In genomic region chr3:105094448-105094847, GRCm38 (mm10) we compare ENCODE assay signal across 15 mouse cellular contexts. TPM values are rescaled to one million over a fixed set of nuclear protein-coding genes. Genes with fewer than 3 reads are reported as not detected.
A peak's percentile ranks its signal among the peaks of the same experiment; 100 is the strongest.
DNase-seq lines count a peak whose midpoint lies in the region; ATAC-seq lines count a peak whose summit lies in the region.
"Had no signal": no experiment of that assay in that cellular context is flagged by ENCODE, and none has a peak within 500 bp of the region (broad histone marks: within the 10 kb centered on the region; RNA-seq: fewer than 3 reads in every experiment).

No protein-coding gene starts in this region.

- H3K27me3 ChIP-seq in heart, embryonic 11.5 days (ENCODE audit: control insufficient read depth, insufficient read depth, low read length), result no peaks in the 10 kb centered on the region
- H3K27me3 ChIP-seq: midbrain, embryonic 12.5 days had no signal

- 62% methylated on average over 2 of the region's 2 CpGs for WGBS in heart, embryonic 11.5 days (ENCODE audit: insufficient replicate concordance)

- H3K27ac ChIP-seq in heart, embryonic 11.5 days (ENCODE audit: low read depth, low read length), result no peak overlapping the region
- H3K27ac ChIP-seq: left cerebral cortex, adult 2 months; midbrain, embryonic 12.5 days had no signal

- no peak overlapping the region for H3K4me2 ChIP-seq in heart, embryonic 11.5 days
- H3K4me2 ChIP-seq: midbrain, embryonic 12.5 days had no signal

- no peaks in the 10 kb centered on the region for H3K36me3 ChIP-seq in heart, embryonic 11.5 days (ENCODE audit: control insufficient read depth, insufficient read depth, low read length)
- H3K36me3 ChIP-seq: midbrain, embryonic 12.5 days had no signal

- no peak overlapping the region for H3K9ac ChIP-seq in heart, embryonic 11.5 days (ENCODE audit: low read depth, low read length)
- H3K9ac ChIP-seq: midbrain, embryonic 12.5 days had no signal

- H3K4me1 ChIP-seq in heart, embryonic 11.5 days (ENCODE audit: control insufficient read depth, insufficient read depth, low read length), result peaks cover 2% of the 10 kb centered on the region

- no peak for ATAC-seq in heart, embryonic 11.5 days (replicated peaks; ENCODE audit: insufficient number of reproducible peaks, low FRiP score, low TSS enrichment)
- ATAC-seq in granulocyte monocyte progenitor cell, adult 5-6 weeks (replicated peaks; ENCODE audit: poor library complexity, severe bottlenecking), result peak; percentile 58; the same call in 1 of the 2 replicates

- no peaks in the 10 kb centered on the region for H3K9me3 ChIP-seq in heart, embryonic 11.5 days (replicated peaks; ENCODE audit: control insufficient read depth, low read length)
- H3K9me3 ChIP-seq: midbrain, embryonic 12.5 days had no signal

- peak; percentile 45 for DNase-seq in adrenal gland, postnatal 14 days
- DNase-seq in adrenal gland, postnatal 25 days, result no peak
- peak; percentile 25 for DNase-seq in heart, postnatal 4 days
- peak; percentile 23 for DNase-seq in ovary, postnatal 36 days (ENCODE audit: low spot score)
- no peak for DNase-seq in ovary, postnatal 10 days (ENCODE audit: low spot score)
- DNase-seq in natural killer cell, adult 2 months (ENCODE audit: low spot score in 2 of 2), result no peak
- DNase-seq: heart, postnatal 14 days; kidney, postnatal 14 days had no signal

- no peak overlapping the region for H3K4me3 ChIP-seq in heart, embryonic 11.5 days (ENCODE audit: low read depth, low read length)
- H3K4me3 ChIP-seq: left cerebral cortex, adult 2 months; midbrain, embryonic 12.5 days had no signal

RNA-seq across cellular contexts. Expression of gene 4930564D02Rik, which starts 27.8 kb away (rescaled TPM):
- not detected in 2 replicates for total RNA-seq in adrenal gland, postnatal 14 days (2021)
- total RNA-seq in adrenal gland, postnatal 25 days (2021), result not detected in 2 replicates
- total RNA-seq in heart, postnatal 4 days (2021), result not detected
- polyA plus RNA-seq in heart, embryonic 11.5 days (2014; fragmentation: Nextera tagmentation; extraction: Ambion mirVana), result not detected in 2 replicates
- total RNA-seq in granulocyte monocyte progenitor cell, adult 5-6 weeks (2014; fragmentation: Nextera tagmentation), result not detected in 2 replicates
- not detected in 2 replicates for total RNA-seq in granulocyte monocyte progenitor cell, adult 5-6 weeks (2017)
- total RNA-seq: gastrocnemius, adult 18-20 months; heart, postnatal 14 days; left cerebral cortex, adult 2 months had no signal
- polyA plus RNA-seq: C2C12; liver, embryonic 16.5 days; midbrain, embryonic 12.5 days had no signal

RNA-seq across cellular contexts. Expression of gene Cttnbp2nl, which starts 41.5 kb away (rescaled TPM):
- total RNA-seq in adrenal gland, postnatal 14 days (2021), result 22.9 and 27.3 TPM in 2 replicates
- total RNA-seq in adrenal gland, postnatal 25 days (2021), result 14.1 and 19.3 TPM in 2 replicates
- 10 to 100 TPM; 35.3 to 36.3 TPM for total RNA-seq in heart, postnatal 4 days (2021)
- polyA plus RNA-seq in heart, embryonic 11.5 days (2014; fragmentation: Nextera tagmentation; extraction: Ambion mirVana), result 26.1 and 35.7 TPM in 2 replicates
- total RNA-seq in granulocyte monocyte progenitor cell, adult 5-6 weeks (2014; fragmentation: Nextera tagmentation), result 1.8 TPM in 1 of 2 replicates, not detected in the other
- total RNA-seq in granulocyte monocyte progenitor cell, adult 5-6 weeks (2017), result 0.78 TPM in 1 of 2 replicates, not detected in the other

Comparison
In these comparisons a context has a peak if more than half of its experiments do, and no peak if none do; other contexts are left out.
1. DNase-seq: peak in adrenal gland, postnatal 14 days (single experiment), heart, postnatal 4 days (single experiment) and ovary, postnatal 36 days (single experiment); none in adrenal gland, postnatal 25 days (single experiment), ovary, postnatal 10 days (single experiment) and natural killer cell, adult 2 months (0 of 2).